Mouse (Mus musculus): ENCODE measurements at regions not wholly inside any gene's neighbourhood (a gene's known extent, or its start where the extent isn't known, plus 50 kb on each side); places are given as distances from the start of the nearest gene placed in this dataset.

GRCm38 (mm10) chr10:66864161-66864862 lies 231.6 kb upstream of the Jmjd1c start:
- DNase-seq: no peak

- DNase-seq: no peak
Measured at GRCm38 (mm10) chr10:66865010-66865582, 230.8 kb upstream of the Jmjd1c start.

- no peak for DNase-seq
Measured at GRCm38 (mm10) chr10:66871133-66871664, 224.7 kb upstream of the Jmjd1c start.

GRCm38 (mm10) chr10:66871673-66872072 lies 224.3 kb upstream of the Jmjd1c start:
- DNase-seq: no peak

- DNase-seq: no peak
Measured at GRCm38 (mm10) chr10:66873468-66873867, 222.5 kb upstream of the Jmjd1c start.

- no peak for DNase-seq
Measured at GRCm38 (mm10) chr10:66879071-66879470, 216.9 kb upstream of the Jmjd1c start.

- no peak for DNase-seq
Measured at GRCm38 (mm10) chr10:66882825-66883224, 213.1 kb upstream of the Jmjd1c start.

- DNase-seq: no peak
Measured at GRCm38 (mm10) chr10:66885575-66885974, 210.3 kb upstream of the Jmjd1c start.

- no peak for DNase-seq
Measured at GRCm38 (mm10) chr10:66889786-66890555, 206.0 kb upstream of the Jmjd1c start.

- DNase-seq: no peak
Measured at GRCm38 (mm10) chr10:66891811-66892210, 204.1 kb upstream of the Jmjd1c start.

GRCm38 (mm10) chr10:66893836-66894235 lies 202.1 kb upstream of the Jmjd1c start:
- DNase-seq: no peak

- DNase-seq: no peak
Measured at GRCm38 (mm10) chr10:66896698-66897622, 199.0 kb upstream of the Jmjd1c start.

- DNase-seq: no peak
Measured at GRCm38 (mm10) chr10:66899724-66900123, 196.2 kb upstream of the Jmjd1c start.

- DNase-seq: no peak
Measured at GRCm38 (mm10) chr10:66900781-66901180, 195.1 kb upstream of the Jmjd1c start.

GRCm38 (mm10) chr10:66901873-66902272 lies 194.1 kb upstream of the Jmjd1c start:
- no peak for DNase-seq

- no peak for DNase-seq
Measured at GRCm38 (mm10) chr10:66904552-66905367, 191.2 kb upstream of the Jmjd1c start.

GRCm38 (mm10) chr10:66907842-66908241 lies 188.1 kb upstream of the Jmjd1c start:
- no peak for DNase-seq

- peak; percentile 81 to 85 for DNase-seq
Measured at GRCm38 (mm10) chr10:66909204-66909889, 186.6 kb upstream of the Jmjd1c start.

GRCm38 (mm10) chr10:66909905-66910681 lies 185.8 kb upstream of the Jmjd1c start:
- DNase-seq: no peak

GRCm38 (mm10) chr10:66911261-66911911 lies 184.5 kb upstream of the Jmjd1c start:
- DNase-seq: peak; percentile 57 to 59

All from cerebellum, postnatal 14 days (tissue).